Mouse (Mus musculus): ENCODE measurements around the gene Ctsd.

GRCm38 (mm10) chr7:142351569-142351968, 36.3 kb downstream of the Ctsd start:
- TF ChIP-seq CTCF (conservative IDR thresholded peaks at IDR 0.05; ENCODE audit: low read length) (no peak), POU5F1 (IDR thresholded peaks at IDR 0.05; ENCODE audit: borderline replicate concordance, low read length) (no peak)
